Mouse (Mus musculus) heart, adult 2 months (tissue): ENCODE data around the gene Itga9.

Experiments
- CTCF ChIP-seq: fragments of 200-600 bp; IDR thresholded peaks from 2 replicates; pipeline ENCODE4 v1.8.1; 2022; ENCODE audit warnings: antibody characterized with exemption, mild to moderate bottlenecking, moderate library complexity
- EP300 ChIP-seq: fragments of 200-500 bp; IDR thresholded peaks from 2 replicates; pipeline ENCODE4 v1.6.1; 2011; ENCODE audit warnings: low read depth, low read length, control low read depth; ENCODE audit not compliant: insufficient read depth
- POLR2A ChIP-seq: fragments of 200-500 bp; IDR thresholded peaks from 2 replicates; pipeline ENCODE4 v1.6.1; 2011; ENCODE audit warnings: mild to moderate bottlenecking, low read depth, low read length, control low read depth; ENCODE audit not compliant: insufficient read depth

GRCm38 (mm10) chr9:118623483-118623882 is 17.0 kb downstream of the Itga9 start:
- TF ChIP-seq CTCF: no peak
- TF ChIP-seq EP300: no peak
- TF ChIP-seq POLR2A: no peak
